Mouse (Mus musculus): ENCODE measurements around the gene Kif5c.
A peak's percentile ranks its signal among the peaks of the same experiment; 100 is the strongest.

Kif5c gene

GRCm38 (mm10) chr2:49618829-49619718, at the start of gene Kif5c:
Gene Kif5c, plus strand, starts transcription at chr2:49619298.
- DNase-seq = peak; percentile 98

DNA sequence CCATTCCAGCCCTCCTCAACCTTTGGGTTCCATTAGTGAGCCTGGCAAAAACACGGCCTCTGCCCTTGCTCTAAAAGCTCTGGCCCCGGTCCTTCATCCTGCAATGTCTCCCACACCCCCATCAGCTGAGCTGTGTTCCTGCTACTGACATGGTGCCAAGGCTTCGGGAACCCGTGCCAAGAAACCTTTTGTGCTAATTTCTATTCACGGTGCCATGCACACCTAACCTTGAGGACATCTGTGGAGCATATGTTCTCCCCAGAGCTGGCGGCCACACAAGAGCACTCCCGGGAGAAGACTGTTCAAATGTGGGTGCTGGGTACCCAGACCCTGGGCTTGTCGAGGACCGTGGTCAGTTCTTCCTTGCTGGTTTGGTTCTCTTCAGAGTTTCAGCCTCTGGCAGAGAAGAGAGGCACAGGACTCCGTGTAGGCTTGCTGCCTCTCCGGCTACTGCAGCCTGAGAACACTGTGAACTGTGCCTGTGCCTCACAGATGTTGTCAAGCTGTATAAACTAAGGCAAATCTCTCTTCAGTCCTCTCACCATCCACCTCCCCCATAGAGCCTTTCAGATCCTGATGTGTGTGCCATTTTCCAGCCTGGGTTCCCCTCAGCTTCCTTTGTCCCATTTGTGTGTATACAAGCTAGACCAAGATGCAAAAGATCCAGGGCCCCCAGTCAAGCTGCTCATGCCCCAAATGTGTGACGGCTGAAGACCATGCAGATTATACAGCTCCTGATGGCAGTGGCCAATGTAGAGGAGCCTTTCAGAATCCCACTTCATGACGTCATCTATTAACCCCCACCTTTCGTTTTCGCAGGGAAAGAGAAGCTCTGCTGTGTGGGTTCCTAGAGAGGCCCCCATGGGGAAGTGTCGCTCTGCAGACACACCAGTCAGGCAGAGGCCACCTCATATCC, 49.0 kb upstream of the Kif5c start:
- peak; percentile 94 for DNase-seq

DNA sequence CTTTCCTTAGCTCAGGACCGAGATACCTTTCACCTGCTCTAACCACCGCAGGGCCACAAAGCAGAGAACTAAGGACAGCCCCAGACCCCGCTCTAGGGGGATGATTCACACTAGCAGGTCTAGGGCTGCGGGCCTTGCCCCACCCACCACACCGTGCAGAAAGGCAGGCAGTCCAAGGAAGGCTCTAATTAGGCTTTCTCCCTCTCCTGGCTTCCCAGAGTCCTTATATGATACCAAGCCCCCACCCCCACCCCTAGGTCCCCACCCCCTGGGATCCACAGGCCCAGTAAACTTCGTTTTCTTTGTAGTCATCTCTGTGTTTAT, 48.4 kb upstream of the Kif5c start:
- no peak for DNase-seq

DNA sequence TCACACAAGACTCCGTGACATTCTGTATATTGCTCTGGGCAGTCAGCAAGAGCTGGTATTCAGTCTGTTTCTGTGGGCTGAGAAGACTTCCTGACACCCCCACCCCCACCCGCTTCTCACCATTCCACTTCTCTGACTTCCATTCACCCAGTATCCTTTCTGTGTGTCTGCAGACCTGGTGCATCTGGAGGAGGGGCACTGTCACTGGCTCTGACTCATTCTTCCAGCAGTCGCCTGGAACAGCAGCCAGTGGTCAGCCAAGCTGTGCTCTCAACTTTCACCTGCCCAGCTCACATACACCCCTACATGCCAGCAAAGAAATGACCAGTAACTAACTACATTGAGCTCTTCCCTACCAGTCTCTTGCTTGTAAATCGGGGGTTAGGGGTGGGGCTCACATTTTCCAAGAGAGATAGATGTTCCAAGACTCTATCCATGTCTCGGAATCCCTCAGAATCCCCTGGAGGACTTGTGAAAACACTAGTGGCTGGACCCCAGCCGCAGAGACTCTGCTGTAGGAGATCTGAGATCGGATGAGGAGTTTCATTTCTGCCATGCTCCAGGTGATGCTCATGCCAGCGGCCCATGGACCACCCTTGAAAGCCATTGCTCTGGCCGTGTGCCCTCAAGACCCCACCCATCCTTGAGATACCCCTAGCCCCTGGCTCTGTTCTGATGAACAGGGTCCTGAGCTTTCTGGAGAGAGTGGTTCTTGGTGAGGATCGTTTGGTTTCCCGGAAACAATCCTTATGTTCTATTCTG, 47.8 kb upstream of the Kif5c start:
- no peak for DNase-seq

- no peak for DNase-seq
These were observed 46.9 kb upstream of the Kif5c start for GRCm38 (mm10) chr2:49572111-49572642.

- no peak for DNase-seq
These were observed 46.4 kb upstream of the Kif5c start for GRCm38 (mm10) chr2:49572684-49573083.

- DNase-seq = no peak
These were observed 45.8 kb upstream of the Kif5c start for GRCm38 (mm10) chr2:49573282-49573681.

DNA sequence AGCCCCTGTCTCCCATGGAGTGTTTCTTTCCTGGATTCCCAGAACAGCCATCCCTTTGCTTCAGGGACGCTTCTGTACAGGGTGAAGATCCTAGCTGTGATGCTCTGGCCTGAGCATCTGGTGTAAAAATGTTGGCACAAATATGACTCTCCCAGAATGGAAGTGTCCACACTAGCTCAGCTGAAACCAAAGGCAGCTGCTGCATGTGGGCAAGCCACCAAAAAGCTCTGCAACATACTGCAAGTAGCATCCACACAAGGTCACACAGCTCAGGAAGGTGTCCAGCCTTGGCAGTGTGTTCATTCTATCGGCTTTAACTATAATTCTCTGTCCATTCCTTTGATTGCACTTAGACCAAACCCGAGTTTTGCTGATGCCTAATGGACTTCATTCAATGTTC, 38.5 kb upstream of the Kif5c start:
- peak; percentile 84 for DNase-seq

DNA sequence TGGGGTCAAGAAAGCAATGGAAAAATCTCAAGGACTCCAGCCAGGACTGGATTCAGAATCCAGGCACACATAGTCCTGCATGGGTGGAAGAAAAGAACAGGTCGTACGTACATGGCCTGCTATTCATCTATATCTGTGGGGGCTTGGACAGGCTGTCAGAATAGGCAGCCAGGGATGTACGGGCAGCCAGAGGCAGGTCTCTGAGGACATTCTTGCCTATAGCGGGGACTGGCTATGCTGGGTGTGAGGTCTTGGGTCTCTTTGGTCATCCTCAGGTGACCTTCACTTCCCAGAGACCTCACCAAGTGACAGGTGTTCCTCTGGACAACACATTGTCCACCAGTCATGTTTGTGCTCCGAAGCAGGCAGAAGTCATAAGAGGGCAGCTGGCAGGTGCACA, 36.6 kb upstream of the Kif5c start:
- peak; percentile 73 for DNase-seq

DNA sequence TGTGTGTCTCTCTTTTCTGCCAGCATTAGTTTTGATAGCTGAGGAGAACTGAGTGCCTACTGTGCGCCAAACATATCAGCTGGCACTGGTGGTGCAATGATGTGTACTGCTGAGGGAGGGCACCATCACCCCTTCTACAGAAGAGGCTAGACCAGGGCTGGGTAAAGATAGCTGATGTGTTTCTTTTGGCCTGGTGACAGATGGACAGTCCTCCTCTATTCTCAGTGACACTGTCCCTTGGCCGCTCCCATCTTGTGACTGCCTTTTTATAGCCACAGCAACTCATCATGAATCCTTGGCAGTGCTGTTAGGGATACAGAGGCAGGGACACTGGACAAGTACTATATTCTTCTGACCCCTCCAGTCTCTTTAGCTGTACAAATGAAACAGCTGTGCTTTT, 35.8 kb upstream of the Kif5c start:
- peak; percentile 91 for DNase-seq

- peak; percentile 85 for DNase-seq
These were observed 28.6 kb upstream of the Kif5c start for GRCm38 (mm10) chr2:49590450-49590849.

DNA sequence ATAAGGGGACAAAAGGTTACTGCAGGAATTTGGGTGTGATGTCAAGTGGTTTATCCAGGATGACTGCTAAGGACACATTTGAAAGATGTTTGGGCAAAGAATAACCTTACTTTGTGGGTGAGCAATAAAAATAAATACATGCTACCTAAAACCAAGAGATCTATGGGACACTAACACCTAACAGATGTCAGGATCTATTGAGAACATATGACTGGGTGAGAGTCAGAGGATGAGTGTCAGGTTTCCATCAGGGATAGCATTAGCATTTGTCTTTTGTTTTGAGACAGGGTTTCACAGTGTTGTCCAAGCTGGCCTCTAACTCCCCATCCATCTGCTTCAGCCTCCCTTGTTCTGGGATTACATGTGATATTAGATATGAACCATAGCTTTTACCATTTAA, 26.2 kb upstream of the Kif5c start:
- DNase-seq = no peak

GRCm38 (mm10) chr2:49594886-49595285, 24.2 kb upstream of the Kif5c start:
- DNase-seq = peak; percentile 82

DNA sequence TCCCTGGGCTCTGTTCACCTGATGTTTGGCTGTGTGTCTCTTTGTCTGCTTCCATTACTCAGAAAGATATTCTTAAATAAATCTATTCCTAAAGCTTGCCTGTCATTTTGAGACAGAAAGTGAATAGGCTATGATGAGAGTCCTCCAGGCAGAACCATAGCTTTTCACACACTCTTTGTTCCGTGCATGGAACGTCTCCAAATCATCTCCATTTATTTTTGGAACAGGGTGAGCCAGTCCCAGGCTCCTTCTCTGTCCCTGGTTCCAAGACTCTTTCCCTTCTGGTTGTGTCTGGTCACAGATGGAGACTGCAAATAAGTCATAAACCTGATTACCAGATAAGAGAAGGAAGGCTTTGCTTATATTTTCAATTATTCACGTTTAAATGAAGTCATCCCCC, 22.8 kb upstream of the Kif5c start:
- no peak for DNase-seq

DNA sequence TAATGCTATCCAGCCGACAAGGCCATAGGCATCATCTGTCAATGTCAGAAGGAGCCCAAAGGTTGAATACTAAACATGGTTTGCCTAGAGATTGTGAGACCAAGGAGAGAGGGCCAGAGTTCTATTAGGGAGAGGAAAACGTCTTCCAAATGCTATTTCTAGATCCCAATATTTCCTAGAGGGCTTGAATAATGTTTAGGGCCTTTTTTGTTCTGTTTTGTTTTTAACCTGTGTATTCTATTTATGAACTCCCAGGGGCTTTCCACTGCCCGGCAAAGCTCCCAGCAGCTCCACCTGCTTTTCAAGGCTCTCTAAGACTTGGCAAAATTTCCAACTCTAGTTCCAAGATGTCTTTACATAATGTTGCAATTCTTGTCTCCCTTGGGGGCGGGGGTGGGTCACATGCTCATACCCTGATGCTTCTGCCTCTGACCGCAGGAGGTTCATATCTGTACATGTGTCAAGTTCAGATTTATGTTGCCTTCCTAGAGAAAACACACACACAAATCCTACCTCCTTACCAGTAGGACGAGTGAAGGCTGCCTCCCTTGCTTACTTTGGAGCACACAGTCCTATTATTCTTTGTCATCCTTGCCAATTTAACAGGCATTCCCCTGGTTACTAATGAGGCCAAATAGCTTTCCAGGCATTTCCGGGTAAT, 18.9 kb upstream of the Kif5c start:
- peak; percentile 76 for DNase-seq

- DNase-seq = peak; percentile 15
These were observed 16.2 kb upstream of the Kif5c start for GRCm38 (mm10) chr2:49602791-49603349.

DNA sequence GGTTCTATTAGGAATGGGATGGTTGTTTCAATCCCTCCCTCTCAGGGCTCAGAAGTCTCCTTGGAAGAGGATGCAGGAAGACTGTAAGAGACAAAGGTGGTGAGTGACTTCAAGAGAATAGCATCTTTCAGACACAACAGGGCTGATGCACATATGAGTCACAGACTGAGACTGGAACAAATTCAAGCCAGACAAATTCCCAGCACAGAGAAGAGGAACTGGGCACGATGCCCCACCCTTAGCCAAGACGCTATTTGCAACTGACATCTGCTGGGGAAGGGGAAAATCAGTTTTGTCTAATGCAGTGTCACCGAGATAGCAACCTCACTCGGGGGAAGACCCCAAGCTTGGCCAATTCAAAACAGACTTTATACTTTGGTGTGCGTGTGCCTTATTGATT, 9.5 kb upstream of the Kif5c start:
- DNase-seq = no peak

DNA sequence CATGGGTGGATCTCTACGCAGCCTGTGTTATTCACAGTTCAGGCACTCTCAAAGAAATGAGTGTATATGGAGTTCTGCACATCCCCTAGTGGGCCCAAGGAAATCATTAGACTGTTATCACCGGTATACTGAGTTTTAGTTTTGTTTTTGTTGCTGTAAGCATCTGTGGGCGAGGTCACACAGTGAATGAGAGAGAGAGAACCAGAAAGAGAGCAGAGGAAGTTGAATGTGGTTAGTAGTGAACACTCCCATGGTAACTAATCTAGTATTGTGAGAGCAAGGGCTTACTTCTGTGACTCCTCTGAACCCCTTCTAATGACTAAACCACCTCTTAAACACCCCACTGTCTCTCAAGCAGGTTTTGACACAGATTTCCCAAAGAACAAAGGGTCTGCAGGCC, 2.3 kb upstream of the Kif5c start:
- peak; percentile 57 for DNase-seq

GRCm38 (mm10) chr2:49619719-49620522, 823 bp downstream of the Kif5c start:
- DNase-seq = peak; percentile 89

DNA sequence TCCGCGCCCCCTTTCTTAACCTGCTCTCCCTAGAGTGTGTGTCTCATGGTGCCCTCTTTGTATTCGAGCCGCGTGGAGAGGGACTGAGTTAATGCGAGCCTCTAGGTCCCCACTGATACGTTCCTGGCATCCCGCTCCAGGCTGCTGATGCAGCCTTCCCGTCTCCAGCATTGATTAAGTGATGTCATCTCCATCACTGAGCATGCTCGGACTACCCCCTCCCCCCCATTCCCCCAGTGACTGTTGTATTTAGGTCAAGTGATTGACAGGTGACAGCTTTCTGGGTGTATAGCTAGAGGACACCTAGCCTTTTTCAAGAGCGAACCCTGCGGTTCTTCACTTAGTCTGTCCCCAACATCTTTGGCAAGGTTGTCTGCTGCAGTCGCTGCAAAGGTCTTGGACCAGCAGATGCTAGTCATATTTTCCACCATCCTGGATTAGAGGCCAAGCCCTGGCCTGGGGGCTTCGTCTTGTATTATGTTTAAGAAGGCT, 1.6 kb downstream of the Kif5c start:
- peak; percentile 87 for DNase-seq

DNA sequence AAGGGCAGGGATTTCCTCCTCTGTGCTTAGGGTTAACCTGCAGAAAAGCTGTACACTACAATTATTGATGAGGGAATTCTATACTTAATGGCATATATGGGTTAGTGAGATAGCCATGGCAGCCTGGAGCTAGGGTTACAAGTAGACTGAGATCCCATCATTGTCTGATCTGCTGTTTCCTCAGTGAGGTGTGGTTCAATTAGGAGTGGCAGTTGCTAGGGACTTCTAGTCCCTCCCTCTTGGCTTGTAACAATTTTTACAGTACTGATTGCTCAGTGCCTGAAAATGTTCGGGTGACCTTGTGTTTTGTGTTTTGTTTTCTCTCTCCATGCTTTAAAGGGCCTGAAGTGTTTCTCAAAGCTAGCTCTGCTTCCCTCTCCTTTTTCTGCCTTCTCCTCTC, 2.1 kb downstream of the Kif5c start:
- DNase-seq = peak; percentile 50

Measured in heart, adult 11 months (tissue).